Mouse (Mus musculus): Measurements from ENCODE around the gene Olfr491.

Gene Olfr491

GRCm38 (mm10) chr7:108313151-108313550 is at the start of gene Olfr491:
Olfr491 (plus strand) TSS chr7:108313451.
- no peak for DNase-seq (ENCODE audit: low spot score in 2 of 2)

GRCm38 (mm10) chr7:108288834-108289233 is 24.4 kb upstream of the Olfr491 start, which contains the start of gene Olfr490:
Olfr490 (minus strand) TSS chr7:108288934.
- no peak for DNase-seq (ENCODE audit: low spot score in 2 of 2)

- no peak for DNase-seq (ENCODE audit: low spot score in 2 of 2)
Measured at GRCm38 (mm10) chr7:108323574-108323973, 10.3 kb downstream of the Olfr491 start, which contains the start of gene Olfr492. Olfr492 (minus strand) TSS chr7:108323674.

GRCm38 (mm10) chr7:108346879-108347278 is 33.6 kb downstream of the Olfr491 start, which contains the start of gene Olfr493:
Olfr493 (minus strand) TSS chr7:108346979.
- no peak for DNase-seq (ENCODE audit: low spot score in 2 of 2)

GRCm38 (mm10) chr7:108365035-108365434 is 51.8 kb downstream of the Olfr491 start, which contains the start of gene Olfr494:
Olfr494 (plus strand) TSS chr7:108365335.
- no peak for DNase-seq (ENCODE audit: low spot score in 2 of 2)
